Mouse (Mus musculus): ENCODE measurements around the gene Ccar1.

- peak; percentile 17; the same call in 1 of the 2 replicates for TF ChIP-seq CTCF (IDR thresholded peaks at IDR 0.05; ENCODE audit: extremely low read depth, insufficient read depth, low read length)
- no peak for TF ChIP-seq POLR2A (IDR thresholded peaks at IDR 0.05; ENCODE audit: extremely low read depth, insufficient read depth, low read length)
Measured at GRCm38 (mm10) chr10:62804106-62804505, 12.0 kb upstream of the Ccar1 start.

Data from cortical plate, adult 2 months (tissue).